Mouse (Mus musculus) liver, adult 2 months (tissue): ENCODE measurements around the gene Bbs2. TPM values are rescaled to one million over a fixed set of nuclear protein-coding genes. Genes with fewer than 3 reads are reported as not detected.

Source experiments
- DNase-seq: peaks from one replicate; pipeline ENCODE4 v3.0.0-alpha.2; 2011; ENCODE audit warnings: low read depth, low spot score; ENCODE audit errors: extremely low read depth
- H3K27ac ChIP-seq: fragments of 200-500 bp; replicated peaks from 2 replicates; pipeline ENCODE4 v1.5.1; 2012; ENCODE audit warnings: low read depth, mild to moderate bottlenecking, control low read depth, inconsistent platforms, low read length; ENCODE audit not compliant: insufficient read depth
- H3K27me3 ChIP-seq: fragments of 200-500 bp; 2 replicates; pipeline ENCODE4 v1.6.1; 2012; ENCODE audit warnings: mild to moderate bottlenecking, moderate library complexity, low read length, inconsistent platforms; ENCODE audit not compliant: control insufficient read depth, insufficient read depth
- H3K36me3 ChIP-seq: fragments of 200-500 bp; 2 replicates; pipeline ENCODE4 v1.6.1; 2012; ENCODE audit warnings: low read length, inconsistent platforms; ENCODE audit not compliant: control insufficient read depth, insufficient read depth
- H3K4me1 ChIP-seq: fragments of 200-500 bp; 2 replicates; pipeline ENCODE4 v1.6.1; 2011; ENCODE audit warnings: low read length; ENCODE audit not compliant: control insufficient read depth, insufficient read depth
- H3K4me3 ChIP-seq: fragments of 200-500 bp; 2 replicates; pipeline ENCODE4 v1.5.1; 2011; ENCODE audit warnings: low read depth, mild to moderate bottlenecking, control low read depth, low read length, moderate library complexity; ENCODE audit not compliant: insufficient read depth
- H3K79me2 ChIP-seq: fragments of 200-500 bp; 2 replicates; pipeline ENCODE4 v1.6.1; 2012; ENCODE audit warnings: inconsistent platforms, mild to moderate bottlenecking, low read length, moderate library complexity; ENCODE audit not compliant: control insufficient read depth, insufficient read depth
- H3K9ac ChIP-seq: fragments of 200-500 bp; 2 replicates; pipeline ENCODE4 v1.6.1; 2012; ENCODE audit warnings: low read depth, mild to moderate bottlenecking, control low read depth, inconsistent platforms, low read length
- CTCF ChIP-seq: fragments of 200-500 bp; IDR thresholded peaks from 2 replicates; pipeline ENCODE4 v1.5.1; 2011; ENCODE audit warnings: low read depth, low read length, control low read depth
- POLR2A ChIP-seq: fragments of 200-500 bp; IDR thresholded peaks from 2 replicates; pipeline ENCODE4 v1.6.1; 2011; ENCODE audit warnings: low read length, control low read depth; ENCODE audit not compliant: insufficient read depth; ENCODE audit errors: extremely low read depth
- WGBS: fragments of 180-500 bp; shearing (Covaris S2); methylation state at CpG from one replicate; pipeline ENCODE4 v1.1.7; 2018; 5-methylcytosine and 5-hydroxymethylcytosine counted together
- polyA plus RNA-seq: library from polyadenylated mRNA; depleted of rRNA; stranded (reverse); fragments of >200 nt; gene quantifications from 2 replicates; pipeline ENCODE4 v1.2.3, GENCODE M21; 2012
- total RNA-seq: library from RNA; depleted of rRNA; stranded (reverse); fragments of >200 nt; gene quantifications from 2 replicates; pipeline ENCODE4 v1.2.3, GENCODE M21; 2014

The Bbs2 gene
- total and polyA plus RNA-seq, 2 experiments, result 2.5 to 3.0 TPM

DNA sequence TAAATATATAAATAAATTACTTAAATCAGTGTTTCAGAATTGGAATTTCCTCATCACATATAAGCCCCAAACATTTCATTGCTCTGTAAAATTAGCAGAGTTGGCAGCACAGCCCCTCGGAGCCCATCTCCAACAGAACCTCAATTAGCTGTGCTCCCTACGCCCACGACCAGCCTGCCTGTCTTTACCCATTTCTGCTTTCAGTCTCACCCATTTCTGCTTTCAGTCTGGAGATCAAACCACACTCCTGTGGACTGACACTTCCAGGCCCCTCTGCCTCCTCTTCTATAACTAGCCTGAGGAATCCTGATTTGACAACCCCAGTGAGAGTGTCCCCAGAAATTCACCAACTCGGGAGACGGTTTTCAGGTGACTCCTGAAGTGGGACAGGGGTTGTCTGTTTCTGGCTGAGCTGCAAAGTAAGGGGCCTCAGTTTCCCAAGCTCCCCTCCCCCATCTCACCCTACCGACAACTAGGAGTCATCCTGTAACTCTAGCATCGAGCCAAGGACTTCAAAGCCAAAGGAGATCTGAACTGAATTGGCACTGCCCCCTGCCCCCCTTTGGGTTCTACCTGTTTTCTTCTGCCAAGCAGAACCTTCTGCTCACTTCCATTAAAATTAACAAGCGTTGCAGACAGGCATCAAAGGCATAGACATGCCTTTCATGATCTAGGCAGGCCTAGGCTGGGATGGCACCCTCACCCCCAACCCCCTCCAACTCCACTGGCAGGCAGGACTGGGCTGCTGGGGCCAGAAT is 24.2 kb upstream of the Bbs2 start:
- Histone ChIP-seq H3K79me2 (no peaks in the 10 kb centered on the region), H3K27ac (no peak overlapping the region), H3K9ac (no peak overlapping the region), H3K4me1 (no peaks in the 10 kb centered on the region), H3K4me3 (no peak overlapping the region), H3K36me3 (no peaks in the 10 kb centered on the region), H3K27me3 (0 out of 2 replicates have a peak, but pooled peaks cover under 1% of the 10 kb centered on the region)
- TF ChIP-seq POLR2A, result no peak
- TF ChIP-seq CTCF, result no peak
- WGBS, result 62% methylated on average over 8 of the region's 8 CpGs
- no peak for DNase-seq

DNA sequence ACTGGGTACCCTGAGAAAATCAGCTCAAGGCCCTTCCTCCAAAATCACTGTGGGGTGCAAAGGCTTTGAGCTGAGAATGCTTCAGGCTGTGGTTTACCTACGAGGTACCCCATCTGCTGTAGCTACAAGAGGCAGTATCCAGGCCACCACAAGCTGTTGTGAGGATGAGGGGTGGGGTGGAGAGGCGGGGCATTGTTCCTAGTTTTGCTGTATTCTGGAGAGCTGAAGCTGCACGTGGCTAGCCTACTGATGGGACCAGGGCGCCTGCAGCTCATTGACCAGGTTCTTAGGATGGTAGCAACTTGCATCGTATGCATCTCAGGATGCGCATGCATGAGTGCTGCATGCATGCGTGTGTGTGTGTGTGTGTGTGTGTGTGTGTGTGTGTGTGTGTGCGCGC is 22.9 kb upstream of the Bbs2 start:
- H3K4me1 ChIP-seq, result no peaks in the 10 kb centered on the region
- 88% methylated on average over 9 of the region's 9 CpGs for WGBS
- H3K27me3 ChIP-seq, result no peaks in the 10 kb centered on the region
- no peaks in the 10 kb centered on the region for H3K79me2 ChIP-seq
- H3K27ac ChIP-seq, result no peak overlapping the region
- TF ChIP-seq CTCF (no peak), POLR2A (no peak)
- H3K4me3 ChIP-seq, result no peak overlapping the region
- DNase-seq, result no peak
- H3K9ac ChIP-seq, result no peak overlapping the region
- no peaks in the 10 kb centered on the region for H3K36me3 ChIP-seq

DNA sequence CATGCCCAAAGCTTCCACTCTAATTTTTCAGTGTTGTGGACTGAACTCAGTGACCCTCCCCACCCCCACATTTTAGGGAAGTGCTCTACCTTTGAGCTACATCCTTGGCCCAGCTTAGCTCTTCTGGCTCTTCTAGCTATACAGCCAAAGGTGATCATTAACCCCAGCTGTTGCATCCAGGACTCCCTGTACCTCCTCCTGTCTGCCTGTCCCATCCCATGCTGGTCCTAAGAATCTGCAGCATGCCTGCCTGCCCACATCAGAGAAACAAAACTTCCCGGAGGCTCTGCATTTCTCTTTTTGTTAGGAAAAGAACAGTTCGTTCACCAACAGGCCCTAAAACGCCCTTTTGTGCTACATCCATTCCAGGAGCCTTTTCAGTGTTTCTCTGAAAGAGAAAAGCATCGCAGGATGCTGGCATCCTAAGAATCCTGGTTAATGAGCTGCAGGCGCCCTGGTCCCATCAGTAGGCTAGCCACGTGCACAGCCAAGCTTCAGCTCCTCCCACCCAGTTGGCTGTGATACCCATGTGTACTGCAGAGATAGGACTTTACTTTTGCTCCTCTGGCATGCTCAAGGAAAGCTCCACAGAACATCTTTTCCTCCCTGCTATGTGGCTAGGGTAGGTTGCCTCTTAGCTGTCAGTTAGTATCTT is 20.2 kb upstream of the Bbs2 start:
- H3K79me2 ChIP-seq, result no peaks in the 10 kb centered on the region
- no peak for TF ChIP-seq POLR2A
- no peak for TF ChIP-seq CTCF
- H3K27ac ChIP-seq, result no peak overlapping the region
- H3K4me1 ChIP-seq, result no peaks in the 10 kb centered on the region
- no peak for DNase-seq
- no peak overlapping the region for H3K9ac ChIP-seq
- 27% methylated on average over 6 of the region's 6 CpGs for WGBS
- H3K27me3 ChIP-seq, result no peaks in the 10 kb centered on the region
- H3K4me3 ChIP-seq, result no peak overlapping the region
- no peaks in the 10 kb centered on the region for H3K36me3 ChIP-seq

DNA sequence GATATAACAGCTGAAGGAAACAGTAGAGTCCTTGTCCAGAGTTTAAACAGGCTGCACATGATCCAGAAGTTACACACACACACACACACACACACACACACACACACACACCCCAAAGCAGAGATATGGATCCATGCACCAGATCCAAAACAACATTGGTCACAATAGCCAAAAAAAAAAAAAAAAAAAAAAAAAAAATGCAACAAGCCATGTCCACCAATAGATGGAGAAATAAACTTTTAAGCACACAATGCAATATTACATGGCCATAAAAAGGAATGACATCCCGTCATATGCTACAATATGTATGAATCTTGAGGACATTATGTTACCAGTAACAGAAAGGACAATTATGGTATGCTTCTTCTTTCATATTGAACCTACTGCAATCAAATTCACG is 15.2 kb upstream of the Bbs2 start:
- 87% methylated on average over 2 of the region's 2 CpGs for WGBS
- no peak for DNase-seq
- Histone ChIP-seq H3K36me3 (no peaks in the 10 kb centered on the region), H3K27me3 (no peaks in the 10 kb centered on the region), H3K9ac (no peak overlapping the region), H3K4me3 (no peak overlapping the region), H3K27ac (no peak overlapping the region), H3K4me1 (no peaks in the 10 kb centered on the region), H3K79me2 (no peaks in the 10 kb centered on the region)
- no peak for TF ChIP-seq POLR2A
- no peak for TF ChIP-seq CTCF

DNA sequence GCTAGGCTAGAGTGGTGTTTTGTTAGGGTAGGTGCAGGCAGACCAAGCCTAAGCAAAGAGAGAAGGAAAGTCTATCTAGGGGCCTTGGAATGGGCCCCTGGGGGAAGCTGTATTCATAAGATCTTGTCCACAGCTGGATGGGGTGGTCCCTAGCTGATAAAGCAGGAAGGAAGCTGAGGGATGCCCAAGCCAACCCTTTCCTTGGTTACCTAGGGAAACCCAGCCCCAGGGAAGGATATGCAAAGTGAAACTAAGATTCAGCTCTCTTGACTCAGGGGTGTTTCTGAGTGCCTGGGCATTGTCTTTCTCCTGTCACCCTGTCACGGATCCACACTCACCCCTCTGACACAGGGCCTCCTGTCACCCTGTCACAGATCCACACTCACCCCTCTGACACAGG is 14.7 kb upstream of the Bbs2 start:
- Histone ChIP-seq H3K27me3 (no peaks in the 10 kb centered on the region), H3K27ac (no peak overlapping the region), H3K4me3 (no peak overlapping the region), H3K36me3 (no peaks in the 10 kb centered on the region), H3K4me1 (no peaks in the 10 kb centered on the region), H3K79me2 (no peaks in the 10 kb centered on the region), H3K9ac (no peak overlapping the region)
- WGBS, result 58% methylated on average over 1 of the region's 1 CpGs
- no peak for DNase-seq
- TF ChIP-seq CTCF (no peak), POLR2A (no peak)
